Mouse (Mus musculus) cerebellum, postnatal 10 days (tissue): ENCODE data around the gene Bri3.
A peak's percentile ranks its signal among the peaks of the same experiment; 100 is the strongest.
"Not testable (repeated sequence)": the region's sequence is repeated elsewhere in the genome, so short reads cannot be mapped to it uniquely, and the experiment has no call there.

Experiments used
- DNase-seq, 2 experiments: peaks; one replicate each; pipeline ENCODE4 v3.0.0; 2021; ENCODE audit warnings: mixed read lengths in 2 of 2

Bri3 gene

GRCm38 (mm10) chr5:144364680-144365357, 120.6 kb downstream of the Bri3 start:
- DNase-seq, result no peak

GRCm38 (mm10) chr5:144366551-144366950, 122.3 kb downstream of the Bri3 start:
- not testable (repeated sequence) for DNase-seq

- no peak for DNase-seq
These were observed 124.5 kb downstream of the Bri3 start for GRCm38 (mm10) chr5:144368661-144369205.

- no peak for DNase-seq
These were observed 126.7 kb downstream of the Bri3 start for GRCm38 (mm10) chr5:144370986-144371385.

- DNase-seq, result no peak
These were observed 127.9 kb downstream of the Bri3 start for GRCm38 (mm10) chr5:144372177-144372576.

- DNase-seq, result no peak
These were observed 128.6 kb downstream of the Bri3 start for GRCm38 (mm10) chr5:144372885-144373284.

- no peak for DNase-seq
These were observed 135.2 kb downstream of the Bri3 start for GRCm38 (mm10) chr5:144379431-144379830.

- no peak for DNase-seq
These were observed 136.5 kb downstream of the Bri3 start for GRCm38 (mm10) chr5:144380689-144381088.

GRCm38 (mm10) chr5:144381782-144382181, 137.5 kb downstream of the Bri3 start:
- DNase-seq, result peak; percentile 38 to 53

- no peak for DNase-seq
These were observed 139.7 kb downstream of the Bri3 start for GRCm38 (mm10) chr5:144383936-144384335.

GRCm38 (mm10) chr5:144387851-144388250, 143.6 kb downstream of the Bri3 start:
- peak; percentile 84 to 90 for DNase-seq

GRCm38 (mm10) chr5:144394142-144394541, 149.9 kb downstream of the Bri3 start:
- no peak for DNase-seq

GRCm38 (mm10) chr5:144397566-144397965, 153.3 kb downstream of the Bri3 start:
- DNase-seq, result no peak

GRCm38 (mm10) chr5:144400821-144401220, 156.6 kb downstream of the Bri3 start:
- no peak for DNase-seq

- no peak for DNase-seq
These were observed 162.0 kb downstream of the Bri3 start for GRCm38 (mm10) chr5:144406256-144406655.

GRCm38 (mm10) chr5:144410666-144411065, 166.4 kb downstream of the Bri3 start:
- no peak for DNase-seq

GRCm38 (mm10) chr5:144411702-144412101, 167.5 kb downstream of the Bri3 start:
- peak; percentile 15 to 33 for DNase-seq

- DNase-seq, result peak; percentile 27 to 33
These were observed 168.5 kb downstream of the Bri3 start for GRCm38 (mm10) chr5:144412781-144413180.

GRCm38 (mm10) chr5:144418456-144418855, 174.2 kb downstream of the Bri3 start:
- DNase-seq, result peak; percentile 23 to 31

- DNase-seq, result no peak
These were observed 175.8 kb downstream of the Bri3 start for GRCm38 (mm10) chr5:144420001-144420400.

GRCm38 (mm10) chr5:144426697-144427096, 182.5 kb downstream of the Bri3 start:
- DNase-seq, result no peak

- peak; percentile 84 to 87 for DNase-seq
These were observed 183.6 kb downstream of the Bri3 start for GRCm38 (mm10) chr5:144427861-144428260.

- peak in 1 of 2 experiments; percentile 23 for DNase-seq
These were observed 187.2 kb downstream of the Bri3 start for GRCm38 (mm10) chr5:144431481-144431880.

GRCm38 (mm10) chr5:144439286-144440040, 195.2 kb downstream of the Bri3 start:
- DNase-seq, result peak; percentile 89
